Mouse (Mus musculus) heart, adult 2 months (tissue): Measurements from ENCODE around the gene C1qtnf9. TPM values are rescaled to one million over a fixed set of nuclear protein-coding genes. Genes with fewer than 3 reads are reported as not detected.

Experiments used
- DNase-seq, 2 experiments: peaks; one replicate each; pipeline ENCODE4 v3.0.0; 2021
- H3K27ac ChIP-seq: fragments of 200-600 bp; 2 replicates; pipeline ENCODE4 v1.8.1; 2022
- H3K27me3 ChIP-seq: fragments of 200-500 bp; 2 replicates; pipeline ENCODE4 v1.6.1; 2012; ENCODE audit warnings: mild to moderate bottlenecking, low read length, inconsistent platforms, mixed read lengths; ENCODE audit not compliant: control insufficient read depth, insufficient read depth
- H3K36me3 ChIP-seq: fragments of 200-500 bp; 2 replicates; pipeline ENCODE4 v1.6.1; 2012; ENCODE audit warnings: low read length, inconsistent platforms; ENCODE audit not compliant: control insufficient read depth, insufficient read depth
- H3K4me1 ChIP-seq: fragments of 200-500 bp; 2 replicates; pipeline ENCODE4 v1.6.1; 2011; ENCODE audit warnings: low read length; ENCODE audit not compliant: control insufficient read depth, insufficient read depth
- H3K4me3 ChIP-seq: fragments of 200-600 bp; 2 replicates; pipeline ENCODE4 v1.8.1; 2022
- H3K79me2 ChIP-seq: fragments of 200-500 bp; replicated peaks from 2 replicates; pipeline ENCODE4 v1.6.1; 2012; ENCODE audit warnings: mild to moderate bottlenecking, inconsistent platforms, low read length, moderate library complexity, mixed read lengths; ENCODE audit not compliant: control insufficient read depth, insufficient read depth
- H3K9ac ChIP-seq: fragments of 200-500 bp; 2 replicates; pipeline ENCODE4 v1.6.1; 2012; ENCODE audit warnings: low read depth, mild to moderate bottlenecking, control low read depth, inconsistent platforms, low read length, mixed read lengths
- CTCF ChIP-seq: fragments of 200-600 bp; IDR thresholded peaks from 2 replicates; pipeline ENCODE4 v1.8.1; 2022; ENCODE audit warnings: antibody characterized with exemption, mild to moderate bottlenecking, moderate library complexity
- EP300 ChIP-seq: fragments of 200-500 bp; IDR thresholded peaks from 2 replicates; pipeline ENCODE4 v1.6.1; 2011; ENCODE audit warnings: low read depth, low read length, control low read depth; ENCODE audit not compliant: insufficient read depth
- POLR2A ChIP-seq: fragments of 200-500 bp; IDR thresholded peaks from 2 replicates; pipeline ENCODE4 v1.6.1; 2011; ENCODE audit warnings: mild to moderate bottlenecking, low read depth, low read length, control low read depth; ENCODE audit not compliant: insufficient read depth
- WGBS: fragments of 180-500 bp; shearing (Covaris S2); methylation state at CpG from one replicate; pipeline ENCODE4 v1.1.7; 2018; 5-methylcytosine and 5-hydroxymethylcytosine counted together
- intact Hi-C: fragments of 180-260 bp; cut with DNase I; formaldehyde crosslinking; loops from one replicate; pipeline ENCODE4 v1.15.1; 2025
- polyA plus RNA-seq: library from polyadenylated mRNA; depleted of rRNA; stranded (reverse); fragments of >200 nt; gene quantifications from 2 replicates; pipeline ENCODE4 v1.2.3, GENCODE M21; 2012
- total RNA-seq, 2 experiments: library from RNA; stranded (reverse); gene quantifications; 2 replicates each; pipeline ENCODE4 v1.2.3; 2021

C1qtnf9 gene
- total and polyA plus RNA-seq, 3 experiments = 27.8 to 45.5 (median 44.0) TPM

GRCm38 (mm10) chr14:60743681-60744080, 24.3 kb upstream of the C1qtnf9 start:
- no peak for DNase-seq
- Histone ChIP-seq H3K4me3 (no peak overlapping the region), H3K79me2 (no peaks in the 10 kb centered on the region), H3K27ac (no peak overlapping the region), H3K36me3 (peaks cover 9% of the 10 kb centered on the region; the same call in 1 of the 2 replicates), H3K4me1 (peaks cover 30% of the 10 kb centered on the region), H3K27me3 (no peaks in the 10 kb centered on the region), H3K9ac (no peak overlapping the region)
- TF ChIP-seq CTCF (no peak), EP300 (no peak), POLR2A (no peak)
- WGBS = 86% methylated on average over 9 of the region's 9 CpGs
- intact Hi-C loops = no loop called here

GRCm38 (mm10) chr14:60745201-60745600, 22.7 kb upstream of the C1qtnf9 start:
- Histone ChIP-seq H3K27me3 (no peaks in the 10 kb centered on the region), H3K4me3 (no peak overlapping the region), H3K36me3 (peaks cover 14% of the 10 kb centered on the region), H3K27ac (no peak overlapping the region), H3K9ac (no peak overlapping the region), H3K79me2 (no peaks in the 10 kb centered on the region), H3K4me1 (peaks cover 27% of the 10 kb centered on the region)
- WGBS = 65% methylated on average over 6 of the region's 6 CpGs
- no peak for TF ChIP-seq EP300
- TF ChIP-seq CTCF = no peak
- no peak for TF ChIP-seq POLR2A
- DNase-seq = no peak
- intact Hi-C loops = no loop called here

GRCm38 (mm10) chr14:60746141-60746540, 21.8 kb upstream of the C1qtnf9 start:
- intact Hi-C loops = no loop called here
- DNase-seq = no peak
- Histone ChIP-seq H3K9ac (no peak overlapping the region), H3K27me3 (no peaks in the 10 kb centered on the region), H3K36me3 (peaks cover 8% of the 10 kb centered on the region), H3K79me2 (no peaks in the 10 kb centered on the region), H3K4me1 (peaks cover 23% of the 10 kb centered on the region), H3K4me3 (no peak overlapping the region), H3K27ac (no peak overlapping the region)
- 97% methylated on average over 10 of the region's 10 CpGs for WGBS
- TF ChIP-seq POLR2A (no peak), CTCF (no peak), EP300 (no peak)

GRCm38 (mm10) chr14:60747154-60747870, 20.6 kb upstream of the C1qtnf9 start:
- H3K27ac ChIP-seq = no peak overlapping the region
- H3K4me3 ChIP-seq = no peak overlapping the region
- peaks cover 16% of the 10 kb centered on the region for H3K4me1 ChIP-seq
- WGBS = 71% methylated on average over 21 of the region's 21 CpGs
- H3K79me2 ChIP-seq = peaks cover 3% of the 10 kb centered on the region; the same call in 1 of the 2 replicates
- H3K36me3 ChIP-seq = peaks cover 8% of the 10 kb centered on the region
- DNase-seq = no peak
- no peak overlapping the region for H3K9ac ChIP-seq
- TF ChIP-seq CTCF = no peak
- no peak for TF ChIP-seq EP300
- TF ChIP-seq POLR2A = no peak
- intact Hi-C loops = no loop called here
- no peaks in the 10 kb centered on the region for H3K27me3 ChIP-seq

DNA sequence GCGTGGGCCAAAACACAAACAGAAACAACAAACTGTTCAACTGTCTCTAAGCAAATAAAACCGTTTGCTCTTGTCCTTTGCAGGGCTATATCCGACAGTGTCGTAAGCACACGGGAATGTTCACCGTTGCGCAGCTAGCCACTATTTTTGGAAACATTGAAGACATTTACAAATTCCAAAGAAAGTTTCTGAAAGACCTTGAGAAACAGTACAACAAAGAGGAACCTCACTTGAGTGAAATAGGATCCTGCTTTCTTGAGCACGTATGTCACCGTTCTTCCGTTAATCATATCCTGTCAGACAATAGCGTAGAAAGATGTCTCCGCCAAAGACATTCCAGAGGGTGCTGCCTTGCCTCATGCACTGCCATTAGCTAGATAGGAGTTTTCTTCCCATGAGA, 18.1 kb upstream of the C1qtnf9 start:
- H3K79me2 ChIP-seq = peaks cover 3% of the 10 kb centered on the region; the same call in 1 of the 2 replicates
- H3K27me3 ChIP-seq = no peaks in the 10 kb centered on the region
- intact Hi-C loops = no loop called here
- no peak for TF ChIP-seq POLR2A
- no peak for TF ChIP-seq CTCF
- TF ChIP-seq EP300 = no peak; the same call in 1 of the 2 replicates
- H3K36me3 ChIP-seq = peaks cover 8% of the 10 kb centered on the region
- DNase-seq = peak in 1 of 2 experiments; percentile 25
- H3K9ac ChIP-seq = no peak overlapping the region
- peaks cover 7% of the 10 kb centered on the region for H3K4me1 ChIP-seq
- H3K4me3 ChIP-seq = peak overlapping the region; percentile 1; the same call in 1 of the 2 replicates
- H3K27ac ChIP-seq = peak overlapping the region; percentile 81
- WGBS = 15% methylated on average over 12 of the region's 12 CpGs

- 92% methylated on average over 16 of the region's 16 CpGs for WGBS
- no peak overlapping the region for H3K9ac ChIP-seq
- H3K4me1 ChIP-seq = peaks cover 6% of the 10 kb centered on the region
- DNase-seq = no peak
- no peak overlapping the region for H3K4me3 ChIP-seq
- H3K36me3 ChIP-seq = peaks cover 6% of the 10 kb centered on the region
- TF ChIP-seq EP300 = no peak
- H3K79me2 ChIP-seq = peaks cover 3% of the 10 kb centered on the region
- intact Hi-C loops = no loop called here
- no peaks in the 10 kb centered on the region for H3K27me3 ChIP-seq
- H3K27ac ChIP-seq = no peak overlapping the region
Observed at GRCm38 (mm10) chr14:60751581-60751980, 16.4 kb upstream of the C1qtnf9 start.
